Mouse (Mus musculus) heart, adult 2 months (tissue): ENCODE data around the gene Ptprm.

Source experiments
- CTCF ChIP-seq: fragments of 200-600 bp; IDR thresholded peaks from 2 replicates; pipeline ENCODE4 v1.8.1; 2022; ENCODE audit warnings: antibody characterized with exemption, mild to moderate bottlenecking, moderate library complexity
- POLR2A ChIP-seq: fragments of 200-500 bp; IDR thresholded peaks from 2 replicates; pipeline ENCODE4 v1.6.1; 2011; ENCODE audit warnings: mild to moderate bottlenecking, low read depth, low read length, control low read depth; ENCODE audit not compliant: insufficient read depth

- TF ChIP-seq CTCF (no peak), POLR2A (no peak)
Observed at GRCm38 (mm10) chr17:67213711-67214110, 140.5 kb downstream of the Ptprm start.
